Mouse (Mus musculus) R1 (cell line): ENCODE measurements around the gene Zfp462.

Experiments
- DNase-seq: peaks from one replicate; pipeline ENCODE4 v3.0.0-alpha.2; 2018; ENCODE audit warnings: low read depth, low spot score

Gene Zfp462

GRCm38 (mm10) chr4:54944921-54945430, at the start of gene Zfp462:
Zfp462 (plus strand) TSS chr4:54945048.
- peak; percentile 95 for DNase-seq

GRCm38 (mm10) chr4:54896017-54896416, 48.8 kb upstream of the Zfp462 start:
- no peak for DNase-seq

- DNase-seq = no peak
These were observed 40.2 kb upstream of the Zfp462 start for GRCm38 (mm10) chr4:54904641-54905040.

- no peak for DNase-seq
These were observed 39.4 kb upstream of the Zfp462 start for GRCm38 (mm10) chr4:54905399-54905953.

GRCm38 (mm10) chr4:54910300-54910699, 34.5 kb upstream of the Zfp462 start:
- DNase-seq = no peak

GRCm38 (mm10) chr4:54918276-54918675, 26.6 kb upstream of the Zfp462 start:
- no peak for DNase-seq

GRCm38 (mm10) chr4:54923386-54923785, 21.5 kb upstream of the Zfp462 start:
- peak; percentile 92 for DNase-seq

- no peak for DNase-seq
These were observed 20.5 kb upstream of the Zfp462 start for GRCm38 (mm10) chr4:54924306-54924705.

- DNase-seq = peak; percentile 95
These were observed 18.4 kb upstream of the Zfp462 start for GRCm38 (mm10) chr4:54926456-54926855.

- DNase-seq = peak; percentile 57
These were observed 17.4 kb upstream of the Zfp462 start for GRCm38 (mm10) chr4:54927321-54928062.

- no peak for DNase-seq
These were observed 15.2 kb upstream of the Zfp462 start for GRCm38 (mm10) chr4:54929686-54930085.

- peak; percentile 40 for DNase-seq
These were observed 12.2 kb upstream of the Zfp462 start for GRCm38 (mm10) chr4:54932668-54933067.

GRCm38 (mm10) chr4:54937161-54937560, 7.7 kb upstream of the Zfp462 start:
- no peak for DNase-seq

GRCm38 (mm10) chr4:54945603-54946445, 976 bp downstream of the Zfp462 start:
- peak; percentile 90 for DNase-seq

GRCm38 (mm10) chr4:54946662-54947055, 1.8 kb downstream of the Zfp462 start:
- DNase-seq = no peak

- DNase-seq = peak; percentile 71
These were observed 2.5 kb downstream of the Zfp462 start for GRCm38 (mm10) chr4:54947056-54947990.

- peak; percentile 65 for DNase-seq
These were observed 3.3 kb downstream of the Zfp462 start for GRCm38 (mm10) chr4:54947991-54948615.

GRCm38 (mm10) chr4:54948616-54949560, 4.0 kb downstream of the Zfp462 start:
- DNase-seq = peak; percentile 51

- peak; percentile 37 for DNase-seq
These were observed 4.7 kb downstream of the Zfp462 start for GRCm38 (mm10) chr4:54949561-54949940.
